Mouse (Mus musculus): Measurements from ENCODE around the gene Srrm1. TPM values are rescaled to one million over a fixed set of nuclear protein-coding genes. Genes with fewer than 3 reads are reported as not detected.
"Not testable (repeated sequence)": the region's sequence is repeated elsewhere in the genome, so short reads cannot be mapped to it uniquely, and the experiment has no call there.

The Srrm1 gene
- polyA plus RNA-seq, 1 experiment from 2014 or later = 259 TPM

- DNase-seq (ENCODE audit: low spot score) = no peak
Observed at GRCm38 (mm10) chr4:135302261-135302660, 50.9 kb downstream of the Srrm1 start.

GRCm38 (mm10) chr4:135301166-135301565 lies 52.0 kb downstream of the Srrm1 start:
- DNase-seq (ENCODE audit: low spot score) = no peak

GRCm38 (mm10) chr4:135300248-135301041 lies 52.7 kb downstream of the Srrm1 start:
- DNase-seq (ENCODE audit: low spot score) = no peak

- no peak for DNase-seq (ENCODE audit: low spot score)
Observed at GRCm38 (mm10) chr4:135298680-135299079, 54.4 kb downstream of the Srrm1 start.

GRCm38 (mm10) chr4:135297931-135298546 lies 55.1 kb downstream of the Srrm1 start:
- DNase-seq (ENCODE audit: low spot score) = no peak

- no peak for DNase-seq (ENCODE audit: low spot score)
Observed at GRCm38 (mm10) chr4:135297146-135297545, 56.0 kb downstream of the Srrm1 start.

- DNase-seq (ENCODE audit: low spot score) = no peak
Observed at GRCm38 (mm10) chr4:135296565-135296964, 56.6 kb downstream of the Srrm1 start.

- no peak for DNase-seq (ENCODE audit: low spot score)
Observed at GRCm38 (mm10) chr4:135293813-135294212, 59.3 kb downstream of the Srrm1 start.

GRCm38 (mm10) chr4:135292477-135293089 lies 60.5 kb downstream of the Srrm1 start:
- DNase-seq (ENCODE audit: low spot score) = peak; percentile 62

GRCm38 (mm10) chr4:135291841-135292240 lies 61.3 kb downstream of the Srrm1 start:
- no peak for DNase-seq (ENCODE audit: low spot score)

- no peak for DNase-seq (ENCODE audit: low spot score)
Observed at GRCm38 (mm10) chr4:135291199-135291598, 61.9 kb downstream of the Srrm1 start.

- no peak for DNase-seq (ENCODE audit: low spot score)
Observed at GRCm38 (mm10) chr4:135287975-135288374, 65.1 kb downstream of the Srrm1 start.

GRCm38 (mm10) chr4:135286833-135287395 lies 66.2 kb downstream of the Srrm1 start:
- DNase-seq (ENCODE audit: low spot score) = peak; percentile 24

- DNase-seq (ENCODE audit: low spot score) = no peak
Observed at GRCm38 (mm10) chr4:135286033-135286622, 67.0 kb downstream of the Srrm1 start.

GRCm38 (mm10) chr4:135285436-135285835 lies 67.7 kb downstream of the Srrm1 start:
- DNase-seq (ENCODE audit: low spot score) = no peak

GRCm38 (mm10) chr4:135283875-135284274 lies 69.2 kb downstream of the Srrm1 start:
- DNase-seq (ENCODE audit: low spot score) = no peak

GRCm38 (mm10) chr4:135283417-135283816 lies 69.7 kb downstream of the Srrm1 start:
- DNase-seq (ENCODE audit: low spot score) = no peak

- DNase-seq (ENCODE audit: low spot score) = no peak
Observed at GRCm38 (mm10) chr4:135282651-135283290, 70.3 kb downstream of the Srrm1 start.

- not testable (repeated sequence) for DNase-seq (ENCODE audit: low spot score)
Observed at GRCm38 (mm10) chr4:135280016-135280415, 73.1 kb downstream of the Srrm1 start.

GRCm38 (mm10) chr4:135276681-135277379 lies 76.3 kb downstream of the Srrm1 start:
- no peak for DNase-seq (ENCODE audit: low spot score)
